Mouse (Mus musculus) heart, embryonic 13.5 days (tissue): ENCODE results near the gene Zfp526. TPM values are rescaled to one million over a fixed set of nuclear protein-coding genes. Genes with fewer than 3 reads are reported as not detected.

Source experiments
- ATAC-seq: fragments of 200-750 bp; cut with Nextera tagmentation; 2 replicates; pipeline ENCODE4 v1.8.0; 2017; ENCODE audit warnings: moderate TSS enrichment; ENCODE audit not compliant: insufficient number of reproducible peaks, low FRiP score, low TSS enrichment; ENCODE audit errors: extremely low read depth
- H3K27ac ChIP-seq: fragments of 300-500 bp; sonication (generic); replicated peaks from 2 replicates; pipeline ENCODE4 v1.5.1; 2015; ENCODE audit warnings: moderate library complexity, mild to moderate bottlenecking, inconsistent platforms
- H3K27me3 ChIP-seq: fragments of 300-500 bp; sonication (generic); replicated peaks from 2 replicates; pipeline ENCODE4 v1.6.1; 2015; ENCODE audit warnings: mild to moderate bottlenecking, inconsistent platforms
- H3K36me3 ChIP-seq: fragments of 300-500 bp; sonication (generic); 2 replicates; pipeline ENCODE4 v1.6.1; 2015; ENCODE audit warnings: mild to moderate bottlenecking, inconsistent platforms
- H3K4me1 ChIP-seq: fragments of 300-500 bp; sonication (generic); 2 replicates; pipeline ENCODE4 v1.6.1; 2015; ENCODE audit warnings: inconsistent platforms
- H3K4me2 ChIP-seq: fragments of 300-500 bp; sonication (generic); 2 replicates; pipeline ENCODE4 v1.6.1; 2015; ENCODE audit warnings: inconsistent platforms, mild to moderate bottlenecking, moderate library complexity
- H3K4me3 ChIP-seq: fragments of 300-500 bp; sonication (generic); 2 replicates; pipeline ENCODE4 v1.5.1; 2015; ENCODE audit warnings: moderate library complexity, mild to moderate bottlenecking, inconsistent platforms
- H3K9ac ChIP-seq: fragments of 300-500 bp; sonication (generic); 2 replicates; pipeline ENCODE4 v1.6.1; 2015; ENCODE audit warnings: inconsistent platforms, mild to moderate bottlenecking, moderate library complexity
- H3K9me3 ChIP-seq: fragments of 300-500 bp; sonication (generic); 2 replicates; pipeline ENCODE4 v1.6.1; 2016; ENCODE audit warnings: inconsistent platforms
- WGBS: fragments of 180-500 bp; shearing (Covaris S2); methylation state at CpG from one replicate; pipeline ENCODE4 v1.1.7; 2015; ENCODE audit warnings: mixed read lengths; 5-methylcytosine and 5-hydroxymethylcytosine counted together
- polyA plus RNA-seq: library from polyadenylated mRNA; unstranded; fragments of >200 nt; fragmentation: Nextera tagmentation; extraction: Ambion mirVana; gene quantifications from 2 replicates; pipeline ENCODE4 v1.2.1, GENCODE M21; 2015

The Zfp526 gene
- polyA plus RNA-seq, 1 experiment from 2014 or later = 2.1 TPM

DNA sequence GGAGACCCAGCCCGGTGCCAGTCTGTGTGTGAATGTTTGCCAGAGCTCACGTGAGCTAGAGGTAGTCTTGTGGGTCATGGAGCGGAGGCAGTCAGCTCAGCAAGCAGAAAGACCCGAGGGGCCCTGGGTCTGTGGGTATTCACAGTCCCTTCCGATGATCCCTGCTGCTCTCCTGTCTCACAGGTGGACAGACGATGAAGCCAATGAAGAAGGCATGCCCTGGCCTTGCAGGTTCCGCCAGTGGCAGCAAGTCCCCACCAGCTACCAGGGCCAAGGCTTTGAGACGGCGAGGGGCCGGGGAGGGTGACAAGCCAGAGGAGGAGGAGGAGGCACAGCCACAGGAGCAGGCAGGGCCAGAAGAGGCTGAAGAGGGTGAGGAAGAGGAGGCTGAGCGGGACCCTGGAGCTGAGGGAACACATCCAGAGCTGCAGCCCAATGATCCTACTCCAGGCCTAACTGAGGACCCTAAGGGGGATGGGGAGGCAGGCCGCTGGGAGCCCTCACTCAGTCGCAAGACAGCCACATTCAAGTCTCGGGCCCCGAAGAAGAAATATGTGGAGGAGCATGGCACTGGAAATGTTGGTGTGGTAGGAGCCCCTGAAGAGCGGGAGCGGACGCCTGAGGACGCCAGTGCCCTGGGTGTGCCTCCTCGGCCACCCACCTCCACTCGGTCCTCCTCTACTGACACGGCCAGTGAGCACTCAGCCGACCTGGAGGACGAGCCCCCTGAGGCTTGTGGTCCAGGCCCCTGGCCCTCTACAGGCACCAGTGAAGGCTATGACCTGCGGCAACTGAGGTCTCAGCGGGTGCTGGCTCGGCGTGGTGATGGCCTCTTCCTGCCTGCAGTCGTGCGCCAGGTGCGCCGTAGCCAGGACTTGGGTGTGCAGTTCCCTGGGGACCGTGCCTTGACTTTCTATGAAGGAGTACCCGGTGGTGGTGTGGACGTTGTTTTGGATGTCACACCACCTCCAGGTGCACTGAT is 49.7 kb downstream of the Zfp526 start:
- H3K4me1 ChIP-seq = peaks cover 71% of the 10 kb centered on the region
- H3K4me3 ChIP-seq = no peak overlapping the region
- WGBS = 86% methylated on average over 35 of the region's 35 CpGs
- ATAC-seq = no peak
- H3K9me3 ChIP-seq = no peaks in the 10 kb centered on the region
- H3K9ac ChIP-seq = peak overlapping the region; percentile 97
- H3K27me3 ChIP-seq = no peaks in the 10 kb centered on the region
- H3K36me3 ChIP-seq = peaks cover 46% of the 10 kb centered on the region
- H3K27ac ChIP-seq = no peak overlapping the region
- H3K4me2 ChIP-seq = no peak overlapping the region

DNA sequence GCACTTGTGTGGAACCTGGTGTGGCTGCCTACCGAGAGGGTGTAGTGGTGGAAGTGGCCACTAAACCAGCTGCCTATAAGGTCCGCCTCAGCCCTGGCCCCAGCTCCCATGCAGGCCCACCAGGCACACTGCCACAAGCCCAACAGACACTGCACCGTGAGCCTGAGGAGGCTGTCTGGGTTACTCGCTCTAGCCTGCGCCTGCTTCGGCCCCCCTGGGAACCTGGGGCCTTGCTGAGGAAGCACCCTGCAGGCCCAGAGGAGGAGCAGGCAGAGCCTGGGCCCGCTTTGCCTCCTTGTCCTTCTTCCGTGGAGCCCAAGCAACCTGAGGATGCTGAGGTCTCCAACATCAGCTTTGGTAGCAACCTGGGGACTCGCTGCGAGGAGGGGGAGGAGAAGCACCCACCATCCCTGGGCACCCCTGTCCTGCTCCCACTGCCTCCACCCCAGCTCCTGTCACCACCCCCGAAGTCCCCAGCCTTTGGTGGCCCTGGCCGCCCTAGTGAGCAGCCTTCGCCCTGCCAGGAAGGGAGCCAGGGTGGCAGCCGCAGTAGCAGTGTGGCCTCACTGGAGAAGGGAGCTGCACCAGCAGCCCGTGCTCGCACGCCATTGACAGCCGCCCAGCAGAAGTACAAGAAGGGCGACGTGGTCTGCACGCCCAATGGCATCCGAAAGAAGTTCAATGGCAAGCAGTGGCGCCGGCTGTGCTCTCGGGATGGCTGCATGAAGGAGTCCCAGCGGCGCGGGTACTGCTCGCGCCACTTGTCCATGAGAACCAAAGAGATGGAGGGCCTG is 50.6 kb downstream of the Zfp526 start:
- Histone ChIP-seq H3K36me3 (peaks cover 46% of the 10 kb centered on the region), H3K4me3 (no peak overlapping the region), H3K27ac (no peak overlapping the region), H3K4me1 (peaks cover 75% of the 10 kb centered on the region), H3K9me3 (no peaks in the 10 kb centered on the region), H3K9ac (peak overlapping the region; percentile 24; the same call in 1 of the 2 replicates), H3K27me3 (no peaks in the 10 kb centered on the region), H3K4me2 (no peak overlapping the region)
- WGBS = 79% methylated on average over 30 of the region's 30 CpGs
- ATAC-seq = no peak

DNA sequence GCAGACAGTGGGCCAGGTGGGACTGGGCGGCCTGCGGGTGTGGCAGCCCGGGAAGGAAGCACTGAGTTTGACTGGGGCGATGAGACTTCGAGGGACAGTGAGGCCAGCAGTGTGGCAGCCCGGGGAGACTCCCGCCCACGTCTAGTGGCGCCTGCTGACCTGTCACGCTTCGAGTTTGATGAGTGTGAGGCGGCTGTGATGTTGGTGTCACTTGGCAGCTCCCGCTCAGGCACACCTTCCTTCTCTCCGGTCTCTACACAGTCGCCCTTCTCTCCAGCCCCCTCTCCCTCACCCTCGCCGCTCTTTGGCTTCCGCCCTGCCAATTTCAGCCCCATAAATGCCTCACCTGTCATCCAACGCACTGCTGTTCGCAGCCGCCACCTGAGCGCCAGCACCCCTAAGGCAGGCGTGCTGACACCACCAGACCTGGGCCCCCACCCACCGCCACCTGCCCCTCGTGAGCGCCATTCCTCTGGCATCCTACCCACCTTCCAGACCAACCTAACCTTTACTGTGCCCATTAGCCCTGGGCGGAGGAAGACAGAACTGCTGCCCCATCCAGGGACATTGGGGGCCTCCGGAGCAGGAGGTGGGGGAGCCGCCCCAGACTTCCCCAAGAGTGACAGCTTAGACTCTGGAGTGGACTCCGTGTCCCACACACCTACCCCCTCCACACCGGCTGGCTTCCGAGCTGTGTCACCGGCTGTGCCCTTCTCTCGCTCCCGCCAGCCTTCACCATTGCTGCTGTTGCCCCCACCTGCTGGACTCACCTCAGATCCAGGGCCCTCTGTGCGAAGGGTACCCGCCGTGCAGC is 51.4 kb downstream of the Zfp526 start:
- no peaks in the 10 kb centered on the region for H3K9me3 ChIP-seq
- H3K4me2 ChIP-seq = no peak overlapping the region
- no peaks in the 10 kb centered on the region for H3K27me3 ChIP-seq
- no peak for ATAC-seq
- WGBS = 79% methylated on average over 38 of the region's 38 CpGs
- no peak overlapping the region for H3K9ac ChIP-seq
- H3K4me1 ChIP-seq = peaks cover 80% of the 10 kb centered on the region
- peaks cover 46% of the 10 kb centered on the region for H3K36me3 ChIP-seq
- H3K4me3 ChIP-seq = no peak overlapping the region
- no peak overlapping the region for H3K27ac ChIP-seq

DNA sequence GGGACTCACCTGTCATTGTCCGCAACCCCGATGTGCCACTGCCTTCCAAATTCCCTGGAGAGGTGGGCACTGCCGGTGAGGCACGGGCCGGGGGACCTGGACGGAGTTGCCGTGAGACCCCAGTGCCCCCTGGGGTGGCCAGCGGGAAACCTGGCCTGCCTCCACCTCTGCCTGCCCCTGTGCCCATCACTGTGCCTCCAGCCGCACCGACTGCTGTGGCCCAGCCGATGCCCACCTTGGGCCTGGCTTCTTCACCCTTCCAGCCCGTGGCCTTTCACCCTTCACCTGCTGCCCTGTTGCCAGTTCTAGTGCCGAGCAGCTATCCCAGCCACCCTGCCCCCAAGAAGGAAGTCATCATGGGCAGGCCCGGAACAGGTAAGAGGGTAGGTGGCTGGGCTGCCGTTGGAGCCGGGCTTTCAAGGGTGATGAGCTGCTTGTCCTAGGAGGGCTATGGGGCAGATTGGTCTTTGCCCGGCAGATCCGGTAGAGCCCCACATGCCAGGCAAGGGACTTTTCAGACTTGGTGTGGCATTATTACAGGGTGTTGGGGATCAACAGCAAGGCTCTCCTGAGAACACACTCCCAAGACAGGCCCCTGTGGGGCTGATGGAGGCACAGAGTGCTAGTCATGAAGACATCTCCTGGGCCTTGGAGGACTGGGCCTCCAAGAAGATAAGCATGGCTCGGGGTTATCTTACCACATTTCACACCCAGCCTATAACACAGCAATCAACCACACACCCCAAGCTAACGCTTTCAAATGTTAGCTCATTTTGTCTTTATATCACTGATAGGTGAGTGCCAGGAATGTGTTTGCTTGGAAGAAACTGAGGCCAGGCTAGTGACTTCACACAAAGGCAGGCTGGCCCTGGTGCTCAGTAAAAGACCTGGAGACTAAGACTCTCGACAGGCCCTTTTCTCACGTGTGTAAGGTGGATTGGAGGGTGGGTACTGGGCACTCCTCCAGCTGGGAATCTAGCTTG is 52.3 kb downstream of the Zfp526 start:
- Histone ChIP-seq H3K9ac (peak overlapping the region; percentile 91), H3K4me1 (peaks cover 84% of the 10 kb centered on the region)

DNA sequence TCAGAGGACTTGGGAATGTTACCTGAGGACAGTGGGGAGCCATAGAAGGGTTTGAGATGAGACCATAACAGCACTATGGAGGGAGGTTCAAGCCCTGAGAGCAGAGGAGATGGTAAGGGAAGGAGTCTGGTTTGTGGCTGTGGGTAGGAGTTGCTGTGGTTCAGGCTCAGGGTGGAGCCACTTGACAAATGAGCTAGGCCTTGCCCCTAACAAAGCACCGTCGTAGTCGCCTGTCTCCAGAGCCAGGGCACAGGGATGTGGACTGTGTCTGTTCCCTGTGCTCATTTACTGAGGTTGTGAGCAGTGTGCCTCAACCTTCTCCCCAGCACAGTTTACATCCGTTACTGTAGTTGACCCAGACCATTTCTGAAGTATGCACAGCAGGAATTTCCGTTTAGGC is 53.3 kb downstream of the Zfp526 start:
- Histone ChIP-seq H3K4me1 (peaks cover 76% of the 10 kb centered on the region), H3K9me3 (no peaks in the 10 kb centered on the region), H3K36me3 (peaks cover 46% of the 10 kb centered on the region), H3K9ac (peak overlapping the region; percentile 91), H3K4me3 (no peak overlapping the region), H3K4me2 (no peak overlapping the region), H3K27ac (peak overlapping the region; percentile 100), H3K27me3 (no peaks in the 10 kb centered on the region)
- WGBS = 53% methylated on average over 5 of the region's 5 CpGs
- no peak for ATAC-seq

More for the DNA sequence above, 52.3 kb downstream of the Zfp526 start:
- peak overlapping the region; percentile 18; the same call in 1 of the 2 replicates for H3K4me2 ChIP-seq
- no peaks in the 10 kb centered on the region for H3K9me3 ChIP-seq
- no peaks in the 10 kb centered on the region for H3K27me3 ChIP-seq
- H3K4me3 ChIP-seq = no peak overlapping the region
- H3K36me3 ChIP-seq = peaks cover 46% of the 10 kb centered on the region
- ATAC-seq = no peak
- peak overlapping the region; percentile 17; the same call in 1 of the 2 replicates for H3K27ac ChIP-seq
- WGBS = 76% methylated on average over 22 of the region's 22 CpGs

DNA sequence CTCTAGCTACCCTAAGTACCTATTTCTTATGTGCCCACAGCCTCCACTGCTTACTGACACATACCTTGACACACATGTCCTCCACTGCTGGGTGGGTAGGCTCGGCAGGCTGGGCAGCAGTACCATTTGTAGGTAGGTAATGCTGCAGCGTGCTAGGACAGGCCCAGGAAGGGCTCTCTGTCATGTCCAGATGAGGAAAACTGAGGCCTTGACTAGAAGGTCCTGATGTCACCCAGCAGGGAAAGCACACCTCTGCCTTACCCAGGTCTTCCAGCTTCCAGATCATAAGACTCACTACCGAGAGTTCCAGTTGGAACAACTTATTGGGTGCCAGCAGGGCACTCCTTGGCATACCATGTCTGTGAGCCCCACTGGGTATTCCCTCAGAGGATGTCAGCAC is 53.8 kb downstream of the Zfp526 start:
- peak overlapping the region; percentile 100 for H3K27ac ChIP-seq
- H3K9ac ChIP-seq = peak overlapping the region; percentile 91
- no peaks in the 10 kb centered on the region for H3K27me3 ChIP-seq
- peaks cover 46% of the 10 kb centered on the region for H3K36me3 ChIP-seq
- no peaks in the 10 kb centered on the region for H3K9me3 ChIP-seq
- WGBS = 88% methylated on average over 3 of the region's 3 CpGs
- no peak overlapping the region for H3K4me3 ChIP-seq
- H3K4me1 ChIP-seq = peaks cover 76% of the 10 kb centered on the region
- no peak for ATAC-seq
- H3K4me2 ChIP-seq = no peak overlapping the region

DNA sequence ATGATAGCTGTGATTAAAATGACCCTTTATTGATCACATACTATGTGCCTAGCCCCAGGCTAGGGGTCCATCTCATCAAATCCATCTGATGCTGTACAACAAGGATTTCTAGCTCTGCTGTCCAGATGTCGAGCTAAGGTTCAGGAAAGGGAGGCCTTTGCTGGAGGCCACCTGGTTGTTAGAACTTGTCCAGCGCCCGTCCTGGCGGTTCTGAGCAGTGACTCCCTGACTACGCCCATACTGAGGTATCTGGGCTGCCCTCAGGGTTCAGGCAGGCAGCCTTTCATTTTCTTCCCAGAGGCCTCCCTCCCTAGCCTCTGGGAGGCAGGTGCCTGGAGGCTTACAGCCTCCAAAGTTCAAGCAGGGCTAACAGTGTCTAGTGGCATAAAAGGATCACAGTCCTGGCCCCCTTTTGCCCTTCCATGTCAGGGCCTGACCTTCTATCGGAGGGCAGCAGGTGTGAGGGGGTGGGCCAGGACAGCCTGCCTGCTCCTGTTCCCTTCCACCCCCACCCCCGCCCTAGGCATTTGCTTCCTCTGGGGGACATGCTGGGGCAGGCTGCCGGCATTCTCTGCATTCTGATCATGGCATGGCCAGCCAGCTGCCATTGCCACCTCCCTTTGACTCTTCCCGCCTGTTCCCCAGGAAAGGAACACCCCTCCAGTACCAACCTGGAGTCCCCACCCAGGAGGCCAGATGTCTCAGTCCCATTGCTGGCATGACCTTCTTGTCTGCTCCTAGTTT is 54.5 kb downstream of the Zfp526 start:
- Histone ChIP-seq H3K9ac (peak overlapping the region; percentile 91), H3K4me1 (peaks cover 76% of the 10 kb centered on the region), H3K27ac (peak overlapping the region; percentile 100), H3K27me3 (no peaks in the 10 kb centered on the region), H3K4me2 (peak overlapping the region; percentile 43), H3K4me3 (peak overlapping the region; percentile 0; the same call in 1 of the 2 replicates), H3K36me3 (peaks cover 42% of the 10 kb centered on the region), H3K9me3 (no peaks in the 10 kb centered on the region)
- WGBS = 42% methylated on average over 9 of the region's 9 CpGs
- no peak for ATAC-seq
